In the genomic region with DNA sequence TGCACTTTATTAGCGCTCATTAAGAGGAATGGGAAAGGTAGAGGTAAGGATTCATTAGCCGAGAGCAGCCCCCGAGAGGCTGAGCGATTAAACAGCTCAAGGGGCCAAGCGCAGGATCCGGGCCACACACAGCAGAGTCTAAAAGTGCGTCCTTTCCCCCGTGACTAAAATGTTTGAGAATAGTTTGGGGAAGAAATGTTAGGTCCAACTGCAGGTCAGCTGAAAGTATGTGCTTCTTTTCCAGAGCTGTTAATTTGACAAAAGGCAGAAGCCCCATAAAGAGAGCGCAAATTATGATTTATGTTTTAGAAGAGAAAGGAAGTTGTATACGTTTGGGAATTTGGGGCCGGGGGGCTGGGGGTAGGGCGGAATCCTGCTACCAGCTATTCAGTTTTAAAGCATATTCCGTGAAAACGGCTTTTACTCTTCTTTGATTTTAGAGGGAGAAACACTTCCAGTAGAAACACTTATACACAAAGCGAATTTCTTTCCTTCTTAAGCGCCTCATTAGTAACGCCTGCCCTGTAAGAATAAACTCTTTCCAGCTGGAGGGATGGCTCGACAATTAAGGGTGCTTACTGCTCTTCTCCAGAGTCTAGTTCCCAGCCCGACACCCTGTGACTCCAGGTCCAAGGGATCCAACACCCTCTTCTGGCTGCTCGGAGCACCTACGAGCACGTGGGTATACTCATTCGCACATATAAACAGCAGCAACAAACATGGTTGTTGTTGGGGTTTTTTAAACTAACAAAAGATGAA, we compare ENCODE assay signal across 17 mouse cellular contexts.
DNase-seq lines count a peak whose midpoint lies in the region; ATAC-seq and TF ChIP-seq lines count a peak whose summit lies in the region.
"Had no signal": no experiment of that assay in that cellular context is flagged by ENCODE, and none has a peak within 500 bp of the region (broad histone marks: within the 10 kb centered on the region; RNA-seq: fewer than 3 reads in every experiment).

No protein-coding gene starts in this region.

- no peaks in the 10 kb centered on the region for H3K4me1 ChIP-seq in kidney, postnatal 0 days (replicated peaks; ENCODE audit: insufficient read depth, low read length)
- H3K4me1 ChIP-seq in embryonic facial prominence, embryonic 15.5 days = peaks cover 14% of the 10 kb centered on the region
- peaks cover 12% of the 10 kb centered on the region for H3K4me1 ChIP-seq in limb, embryonic 15.5 days
- H3K4me1 ChIP-seq: hindbrain, embryonic 10.5 days had no signal

- H3K27me3 ChIP-seq in kidney, postnatal 0 days (ENCODE audit: insufficient read depth, low read length) = no peaks in the 10 kb centered on the region
- no peaks in the 10 kb centered on the region; the same call in 1 of the 2 replicates for H3K27me3 ChIP-seq in embryonic facial prominence, embryonic 15.5 days
- no peaks in the 10 kb centered on the region for H3K27me3 ChIP-seq in limb, embryonic 15.5 days
- H3K27me3 ChIP-seq: heart, embryonic 12.5 days; Patski had no signal

- peak overlapping the region; percentile 32; the same call in 1 of the 2 replicates for H3K27ac ChIP-seq in kidney, postnatal 0 days
- peak overlapping the region; percentile 61 for H3K27ac ChIP-seq in embryonic facial prominence, embryonic 15.5 days (replicated peaks)
- peak overlapping the region; percentile 68 for H3K27ac ChIP-seq in limb, embryonic 15.5 days
- H3K27ac ChIP-seq: hindbrain, embryonic 10.5 days; left cerebral cortex, adult 2 months; liver, embryonic 14.5 days had no signal

- no peaks in the 10 kb centered on the region for H3K9me3 ChIP-seq in kidney, postnatal 0 days (replicated peaks; ENCODE audit: low read length)
- no peaks in the 10 kb centered on the region for H3K9me3 ChIP-seq in embryonic facial prominence, embryonic 15.5 days (replicated peaks)
- H3K9me3 ChIP-seq in limb, embryonic 15.5 days = no peaks in the 10 kb centered on the region
- H3K9me3 ChIP-seq: heart, embryonic 12.5 days; hindbrain, embryonic 10.5 days had no signal

- TF ChIP-seq CTCF in kidney, postnatal 0 days (IDR thresholded peaks at IDR 0.05; ENCODE audit: low read depth) = no peak; the same call in 1 of the 2 replicates

- 46% methylated on average over 23 of the region's 23 CpGs for WGBS in kidney, postnatal 0 days
- WGBS in embryonic facial prominence, embryonic 15.5 days = 50% methylated on average over 23 of the region's 23 CpGs
- WGBS in limb, embryonic 15.5 days = 33% methylated on average over 23 of the region's 23 CpGs

- ATAC-seq in kidney, postnatal 0 days (replicated peaks; ENCODE audit: low FRiP score, low read depth) = no peak
- peak; percentile 21; the same call in 1 of the 2 replicates for ATAC-seq in embryonic facial prominence, embryonic 15.5 days (ENCODE audit: insufficient number of reproducible peaks, low FRiP score, low TSS enrichment, low read depth)
- no peak; the same call in 1 of the 2 replicates for ATAC-seq in limb, embryonic 15.5 days (ENCODE audit: insufficient number of reproducible peaks, low FRiP score, low TSS enrichment, low read depth)
- ATAC-seq in megakaryocyte, adult 5-6 weeks (ENCODE audit: poor library complexity, severe bottlenecking) = no peak
- ATAC-seq: Patski had no signal

- no peaks in the 10 kb centered on the region for H3K36me3 ChIP-seq in kidney, postnatal 0 days (ENCODE audit: insufficient read depth, low read length)
- H3K36me3 ChIP-seq in embryonic facial prominence, embryonic 15.5 days = no peaks in the 10 kb centered on the region
- H3K36me3 ChIP-seq in limb, embryonic 15.5 days = no peaks in the 10 kb centered on the region
- H3K36me3 ChIP-seq: heart, embryonic 12.5 days; hindbrain, embryonic 10.5 days had no signal

- H3K4me2 ChIP-seq in kidney, postnatal 0 days (ENCODE audit: low read length) = peak overlapping the region; percentile 45
- peak overlapping the region; percentile 39 for H3K4me2 ChIP-seq in embryonic facial prominence, embryonic 15.5 days (replicated peaks)
- peak overlapping the region; percentile 42 for H3K4me2 ChIP-seq in limb, embryonic 15.5 days
- H3K4me2 ChIP-seq: heart, embryonic 12.5 days had no signal

- no peak overlapping the region for H3K9ac ChIP-seq in kidney, postnatal 0 days (ENCODE audit: low read depth, low read length)
- no peak overlapping the region for H3K9ac ChIP-seq in embryonic facial prominence, embryonic 15.5 days
- no peak overlapping the region for H3K9ac ChIP-seq in limb, embryonic 15.5 days
- H3K9ac ChIP-seq: heart, embryonic 12.5 days; liver, embryonic 14.5 days had no signal

- peak; percentile 12 for DNase-seq in embryo, embryonic 10.5 days (ENCODE audit: low spot score)
- no peak for DNase-seq in embryo, embryonic 10 days (ENCODE audit: low spot score)
- peak; percentile 85 for DNase-seq in kidney, postnatal 0 days (ENCODE audit: low spot score)
- no peak for DNase-seq in kidney, adult 8-10 months
- no peak for DNase-seq in testis, postnatal 14 days (ENCODE audit: low spot score)
- DNase-seq: adrenal gland, adult 2 months; cerebellum, adult 9-11 months; kidney, postnatal 25 days; right cerebral cortex, postnatal 25 days had no signal

- no peak overlapping the region; the same call in 1 of the 2 replicates for H3K4me3 ChIP-seq in kidney, postnatal 0 days (replicated peaks; ENCODE audit: low read depth, low read length)
- H3K4me3 ChIP-seq in embryonic facial prominence, embryonic 15.5 days (replicated peaks) = no peak overlapping the region; the same call in 1 of the 2 replicates
- peak overlapping the region; percentile 19 for H3K4me3 ChIP-seq in limb, embryonic 15.5 days
- H3K4me3 ChIP-seq: heart, embryonic 12.5 days; hindbrain, embryonic 10.5 days; left cerebral cortex, adult 2 months had no signal

Comparison
In these comparisons a context has a peak if more than half of its experiments do, and no peak if none do; other contexts are left out.
1. DNase-seq: peak in embryo, embryonic 10.5 days (single experiment) and kidney, postnatal 0 days (single experiment); none in embryo, embryonic 10 days (single experiment), kidney, adult 8-10 months (0 of 2) and testis, postnatal 14 days (single experiment).
2. Peak in every context shown above with its lines, with median percentiles within 50 percentile points of each other: H3K27ac ChIP-seq and H3K4me2 ChIP-seq.